Mouse (Mus musculus): Measurements from ENCODE around the gene Mvb12a.

Mvb12a gene

DNA sequence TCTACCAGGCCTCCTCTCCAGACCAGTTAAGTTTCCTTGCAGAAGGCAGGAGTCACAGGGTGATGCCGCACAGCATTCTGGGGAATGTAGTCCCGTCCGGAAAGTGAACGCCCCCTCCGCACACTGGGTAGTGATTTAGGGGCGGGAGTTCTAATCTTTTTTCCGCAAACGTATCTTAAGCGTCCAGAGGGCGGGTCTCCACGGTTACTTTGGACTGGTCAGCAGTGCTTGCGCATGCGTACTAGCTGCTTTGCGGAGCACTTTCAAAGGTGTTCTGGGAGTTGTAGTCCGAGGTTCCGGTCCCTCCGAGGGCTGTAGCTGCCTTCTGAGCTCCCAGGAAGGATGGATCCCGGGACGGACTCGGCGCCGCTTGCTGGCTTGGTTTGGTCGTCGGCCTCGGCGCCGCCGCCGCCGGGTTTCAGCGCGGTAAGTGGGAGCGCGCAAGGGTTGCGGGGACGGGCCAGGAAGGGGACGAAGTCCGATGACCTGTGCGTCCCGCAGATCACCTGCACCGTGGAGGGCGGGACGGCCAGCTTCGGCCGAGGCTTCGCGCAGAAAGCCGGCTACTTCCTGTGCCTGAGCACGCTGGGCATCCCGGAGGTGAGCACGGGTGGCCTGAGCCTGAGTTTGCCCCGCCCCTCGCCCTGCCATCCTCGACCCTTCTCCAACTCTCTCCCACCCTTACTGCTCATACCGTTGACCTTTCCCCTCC lies at the start of gene Mvb12a:
Mvb12a (plus strand) TSS at position 291 of the 712 bp plus-strand sequence.
- DNase-seq: peak; percentile 95

DNA sequence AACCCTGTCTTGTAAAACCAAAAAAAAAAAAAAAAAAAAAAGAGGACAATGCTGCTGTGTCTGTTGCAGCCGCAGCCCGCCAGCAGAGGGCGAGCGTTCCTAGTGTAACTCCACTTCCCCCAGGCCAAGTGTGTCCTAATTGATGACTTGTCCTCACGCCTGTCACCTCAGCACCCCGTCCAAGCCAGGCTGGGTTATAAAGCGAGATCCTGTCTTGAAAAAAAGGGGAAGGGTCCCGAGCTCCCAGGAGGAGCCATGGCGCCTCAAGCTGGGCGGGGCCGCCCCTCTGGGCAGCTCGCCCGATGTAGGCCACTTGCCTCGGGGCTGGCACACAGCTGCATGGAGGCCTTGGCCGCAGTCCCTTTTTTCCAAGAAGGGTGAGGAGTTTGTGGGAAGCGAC lies 47.7 kb upstream of the Mvb12a start:
- peak; percentile 87 for DNase-seq

DNA sequence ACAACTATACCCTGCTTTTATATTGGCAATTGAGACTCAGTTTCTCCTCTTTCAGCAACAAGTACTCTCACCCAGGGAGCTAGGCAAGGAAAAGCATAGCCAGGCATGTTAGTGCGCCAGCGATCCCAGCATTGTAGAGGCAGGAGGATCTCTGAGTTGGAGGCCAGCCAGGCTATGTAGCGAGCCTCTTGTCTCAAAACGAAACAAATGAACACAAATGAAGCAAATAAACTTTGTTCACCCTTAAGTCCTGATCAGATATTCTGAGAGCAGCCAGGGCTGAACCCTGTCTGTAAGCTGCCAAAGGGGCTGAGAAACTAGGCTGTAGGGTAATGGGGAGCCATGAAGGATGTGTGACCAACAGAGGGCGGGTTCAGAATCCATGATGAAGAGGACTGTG lies 46.9 kb upstream of the Mvb12a start:
- no peak for DNase-seq

DNA sequence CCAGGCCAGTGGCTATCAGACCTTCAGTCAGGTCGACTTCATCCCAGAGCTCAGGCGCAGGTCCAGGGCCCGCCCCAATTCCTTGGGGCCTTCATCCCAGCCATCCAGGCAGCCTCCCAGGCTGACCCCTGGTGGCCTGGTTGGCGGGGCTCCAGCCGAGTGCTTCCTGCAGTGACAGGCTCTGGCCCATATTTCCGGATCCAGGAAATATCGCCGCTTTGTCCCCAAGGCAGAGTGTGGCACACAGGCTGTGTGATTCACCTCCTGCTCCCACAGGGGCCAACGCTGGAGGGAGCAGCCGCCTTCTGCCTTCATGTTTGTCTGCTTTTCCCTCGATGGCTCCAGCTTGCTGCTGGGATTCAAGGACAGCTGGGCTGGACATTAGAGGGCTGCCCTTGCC lies 46.2 kb upstream of the Mvb12a start:
- DNase-seq: peak; percentile 61

DNA sequence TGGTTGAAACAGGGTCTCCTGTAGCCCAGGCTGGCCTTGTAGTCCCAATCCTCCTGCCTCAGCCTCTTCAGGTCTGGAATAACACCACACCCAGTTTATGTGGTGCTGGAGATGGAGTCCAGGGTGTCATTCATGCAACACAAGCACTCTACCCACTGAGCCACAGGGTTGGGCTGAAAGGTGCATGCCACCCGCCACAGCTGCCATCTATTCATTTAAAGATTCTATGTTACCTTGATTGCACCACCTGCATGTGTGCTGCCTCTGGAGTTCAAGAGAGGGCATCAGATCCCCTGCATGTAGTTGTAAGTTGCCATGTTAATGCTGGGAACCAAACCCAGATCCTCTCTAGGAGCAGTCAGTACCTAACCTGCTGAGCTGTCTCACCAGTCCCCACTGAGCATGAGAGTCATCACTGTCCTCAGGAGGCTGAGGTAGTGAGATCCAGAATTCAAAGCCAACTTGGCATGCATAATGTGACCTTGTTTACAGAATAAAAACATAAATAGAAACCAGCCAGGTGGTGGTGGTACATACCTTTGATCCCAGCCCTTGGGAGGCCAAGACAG lies 45.6 kb upstream of the Mvb12a start:
- DNase-seq: no peak

DNA sequence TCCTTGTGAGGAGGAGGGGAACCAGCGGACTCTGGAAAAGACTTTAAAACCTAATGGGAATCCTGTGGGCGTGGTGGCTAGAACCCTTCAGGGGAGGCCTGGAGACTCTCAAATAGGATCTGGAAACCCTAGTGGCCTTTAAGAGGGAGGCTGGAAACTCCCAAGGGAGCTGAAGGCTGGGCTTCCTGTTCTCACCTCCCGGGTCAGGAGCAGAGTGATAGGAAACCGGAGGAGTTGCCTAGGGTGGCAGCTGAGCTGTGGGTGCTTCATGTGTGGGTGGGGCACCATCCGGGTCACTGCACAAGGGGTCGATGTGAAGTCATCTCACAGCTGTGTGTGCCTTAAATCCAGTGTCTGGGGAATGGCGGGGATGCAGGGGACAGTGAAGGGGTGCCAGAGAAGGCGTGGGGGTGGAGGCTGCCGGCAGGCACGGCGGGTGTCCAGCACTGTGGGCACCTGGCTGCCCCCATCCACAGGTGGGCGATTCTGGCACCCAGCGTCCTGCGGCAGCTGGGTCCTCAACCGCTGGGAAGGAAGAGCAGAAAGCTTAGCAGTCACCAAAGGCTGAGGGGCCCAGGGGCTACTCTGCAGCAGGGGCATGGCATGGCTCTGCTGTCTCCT lies 44.7 kb upstream of the Mvb12a start:
- DNase-seq: no peak

DNA sequence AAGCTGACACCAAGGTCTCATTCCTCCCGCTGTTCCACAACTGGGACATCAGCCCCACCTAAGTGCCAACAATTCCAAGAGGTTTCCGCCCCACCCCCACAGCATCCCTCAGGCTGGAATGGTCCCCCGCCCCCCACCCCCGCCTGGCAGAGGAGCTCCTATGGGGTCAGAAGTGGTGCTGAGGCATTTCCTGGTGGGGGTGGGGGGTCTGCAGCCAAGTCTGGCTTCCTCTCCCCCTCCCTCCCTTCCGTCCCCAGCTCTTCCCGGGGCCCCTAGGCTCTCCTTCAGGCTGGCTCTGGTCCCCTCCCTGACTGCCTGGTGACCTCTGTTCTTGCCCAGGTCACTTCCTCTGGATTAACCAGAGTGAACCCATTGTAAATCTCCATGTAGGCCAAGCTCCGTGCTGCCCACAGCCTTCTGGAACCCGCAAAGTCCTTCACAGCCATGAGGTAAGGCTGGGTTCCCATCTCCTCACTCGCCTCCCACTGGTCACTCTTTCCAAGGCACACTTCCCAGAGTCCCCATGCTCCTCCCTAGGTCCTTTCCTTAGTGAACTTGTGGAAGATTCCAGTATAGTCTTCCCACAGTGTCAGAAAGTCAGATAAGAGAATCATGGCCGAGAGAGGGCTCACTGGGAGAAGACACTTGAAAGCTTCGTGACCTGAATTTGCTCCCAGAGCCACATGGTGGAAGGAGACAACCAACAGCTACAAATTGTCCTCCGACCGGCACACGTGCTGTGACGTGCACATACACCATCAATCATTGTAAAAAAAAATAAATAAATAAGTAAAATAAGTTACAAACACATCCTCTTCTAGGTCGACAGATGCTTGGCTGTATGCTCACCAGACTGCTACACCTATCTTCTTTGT lies 43.7 kb upstream of the Mvb12a start:
- DNase-seq: no peak

DNA sequence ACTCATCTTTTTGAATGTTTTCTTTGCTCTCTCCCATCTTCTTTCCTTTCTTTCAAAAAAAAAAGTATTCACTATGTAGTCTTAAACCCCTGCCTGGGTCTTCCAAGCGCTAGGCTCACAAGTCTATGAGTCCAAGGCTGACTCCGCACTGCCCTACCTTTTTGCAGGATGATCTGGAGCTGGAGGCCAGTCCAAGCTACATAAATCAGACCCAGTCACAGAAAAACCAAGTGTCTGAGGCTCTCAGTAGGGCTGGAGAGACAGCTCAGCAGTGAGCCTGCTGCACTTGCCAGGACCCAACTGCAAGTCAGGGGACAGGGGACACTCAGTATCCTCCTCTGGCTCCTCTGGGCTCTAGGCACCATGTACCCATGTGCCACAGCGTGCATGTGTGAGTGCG lies 38.4 kb upstream of the Mvb12a start:
- DNase-seq: no peak

DNA sequence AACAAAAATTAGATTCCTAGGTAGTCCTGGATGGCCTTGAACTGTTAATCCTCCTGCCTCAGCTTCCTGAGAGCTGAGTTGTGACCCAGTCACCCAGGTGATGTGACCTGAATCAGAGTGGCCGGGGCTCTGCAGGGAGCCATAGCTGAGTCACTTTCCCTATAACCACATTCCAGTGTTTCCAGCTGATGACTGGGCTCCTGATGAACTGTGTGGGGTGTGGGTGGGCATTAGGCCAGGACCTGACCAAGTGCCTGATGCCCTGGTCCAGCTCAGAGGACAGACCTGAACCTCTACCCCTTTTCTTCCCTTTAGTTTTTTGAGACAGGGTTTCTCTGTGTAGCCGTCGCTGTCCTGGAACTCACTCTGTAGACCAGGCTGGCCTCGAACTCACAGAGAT lies 37.4 kb upstream of the Mvb12a start:
- DNase-seq: no peak

DNA sequence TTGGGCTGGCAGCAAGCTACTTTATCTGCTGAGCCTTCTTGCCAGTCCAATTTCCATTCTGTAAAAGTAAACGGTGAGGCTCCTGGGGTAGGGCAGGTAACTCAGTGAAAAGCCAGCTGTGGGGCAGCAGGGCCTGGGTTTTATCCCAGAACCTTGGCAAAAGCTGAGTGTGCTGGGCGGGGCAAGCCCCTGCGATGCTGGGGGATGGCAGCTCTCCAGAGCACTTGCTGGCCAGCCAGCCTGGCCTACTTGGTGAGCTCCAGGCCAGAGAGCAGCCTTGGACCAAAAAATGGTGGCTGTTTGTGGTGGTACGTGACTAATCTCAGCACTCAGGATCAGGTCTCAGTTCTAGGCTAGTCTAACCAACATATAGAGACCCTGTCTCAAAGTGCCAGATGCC lies 36.7 kb upstream of the Mvb12a start:
- no peak for DNase-seq

DNA sequence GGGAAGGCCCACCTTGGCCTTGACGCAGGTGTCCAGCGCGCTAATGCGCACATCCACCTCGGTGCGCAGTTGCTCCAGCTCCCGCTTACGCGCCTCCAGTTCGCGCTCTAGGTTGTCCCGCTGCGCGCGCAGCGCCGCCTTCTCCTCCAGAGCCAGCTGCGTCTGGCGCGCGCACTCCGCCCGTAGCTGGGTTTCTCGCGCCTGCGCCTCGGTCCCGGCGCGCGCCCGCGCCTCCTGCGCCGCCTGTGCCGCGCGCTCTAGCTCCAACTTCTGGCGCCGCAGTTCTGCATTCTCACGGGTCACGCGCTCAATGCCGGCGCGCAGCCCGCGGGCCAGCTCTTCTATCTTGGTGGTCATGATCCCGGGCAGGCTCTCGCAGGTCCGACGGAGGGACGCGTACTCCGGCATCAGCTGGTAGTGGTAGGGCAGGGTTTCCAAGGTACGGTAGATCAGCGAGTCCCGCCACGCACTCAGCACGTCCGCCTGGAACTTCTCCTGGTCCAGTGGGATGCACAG lies 35.1 kb upstream of the Mvb12a start:
- DNase-seq: peak; percentile 87

DNA sequence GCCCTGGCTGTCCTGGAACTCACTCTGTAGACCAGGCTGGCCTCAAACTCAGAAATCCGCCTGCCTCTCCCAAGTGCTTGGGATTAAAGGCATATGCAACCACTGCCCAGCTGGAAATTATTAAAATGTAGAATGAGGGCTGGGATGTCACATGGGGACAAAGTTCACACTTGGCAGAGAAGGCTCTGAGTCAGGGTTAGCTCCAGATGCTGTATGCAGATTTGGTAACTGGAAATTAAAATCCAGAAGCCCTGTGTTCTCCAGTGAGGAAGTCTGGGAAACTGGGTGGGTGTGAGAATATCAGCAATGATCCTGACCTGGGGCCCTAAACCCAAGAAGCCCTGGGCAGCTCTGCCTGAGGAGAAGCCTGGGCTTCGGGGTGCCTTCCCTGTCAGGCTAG lies 33.4 kb upstream of the Mvb12a start:
- no peak for DNase-seq

DNA sequence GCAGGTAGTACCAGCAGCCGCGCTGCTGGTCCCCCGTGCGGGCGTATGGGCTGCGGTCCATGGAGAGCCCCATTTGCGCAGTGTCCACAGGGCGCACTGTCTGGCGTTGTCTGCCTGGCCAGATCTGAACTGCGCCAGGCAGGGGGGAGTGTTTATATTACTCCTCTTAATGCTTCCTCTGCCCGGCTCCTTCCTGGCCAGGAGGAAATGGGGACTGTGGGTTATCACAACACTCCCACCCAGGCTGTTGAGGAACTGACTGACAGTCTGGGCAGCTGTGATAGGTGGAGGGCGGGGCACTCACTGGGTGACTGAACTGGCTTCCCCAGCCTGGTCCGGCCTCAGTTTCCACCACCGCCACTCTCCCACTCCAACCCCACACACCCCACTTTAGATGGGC lies 31.1 kb upstream of the Mvb12a start, which contains the start of gene Plvap:
Plvap (minus strand) TSS at position 109 of the 400 bp plus-strand sequence.
- no peak for DNase-seq

DNA sequence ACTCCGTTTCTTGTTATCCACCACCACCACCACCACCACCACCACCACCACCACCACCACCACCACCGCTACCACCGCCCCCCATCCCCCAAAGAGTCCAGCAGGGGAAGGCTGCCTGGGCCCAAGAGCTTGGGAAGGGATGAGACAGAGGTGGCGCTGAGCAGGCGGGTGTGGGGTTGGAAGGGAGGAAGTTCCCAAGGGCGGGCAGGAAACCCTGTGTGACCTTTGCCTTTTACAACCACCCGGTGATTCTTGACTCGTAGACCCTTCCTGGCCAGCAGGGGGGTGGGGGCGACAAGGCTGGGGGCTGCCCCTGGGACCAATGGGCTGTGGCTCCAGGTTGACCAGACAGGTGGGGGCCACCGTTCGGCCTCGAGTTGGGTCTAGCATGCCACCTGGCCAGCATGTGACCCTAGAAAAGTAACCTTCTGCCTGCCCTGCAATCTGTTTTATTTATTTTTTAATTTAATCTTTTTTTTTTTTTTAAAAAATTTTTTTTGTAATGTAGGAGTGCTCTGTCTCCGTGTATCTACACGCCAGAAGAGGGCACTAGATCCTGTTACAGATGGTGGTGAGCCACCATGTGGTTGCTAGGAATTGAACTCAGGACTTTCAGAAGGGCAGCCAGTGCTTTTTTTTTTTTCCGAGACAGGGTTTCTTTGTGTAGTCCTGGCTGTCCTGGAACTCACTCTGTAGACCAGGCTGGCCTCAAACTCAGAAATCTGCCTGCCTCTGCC lies 29.5 kb upstream of the Mvb12a start:
- DNase-seq: no peak

DNA sequence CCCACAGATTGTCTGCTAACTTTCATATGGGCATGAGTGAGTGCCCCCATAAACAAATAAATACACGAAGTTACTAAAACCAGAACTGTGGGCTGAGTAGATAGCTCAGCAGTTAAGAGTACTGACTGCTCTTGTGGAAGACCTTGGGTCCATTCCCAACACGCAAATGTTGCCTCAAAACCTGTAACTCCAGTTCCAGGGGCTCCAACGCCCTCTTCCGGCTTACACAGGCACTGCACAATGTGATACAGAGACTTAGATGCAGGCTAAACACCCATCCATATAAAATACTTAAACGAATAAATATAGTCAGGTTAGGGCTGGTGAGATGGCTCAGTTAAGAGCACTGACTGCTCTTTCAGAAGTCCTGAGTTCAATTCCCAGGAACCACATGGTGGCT lies 27.7 kb upstream of the Mvb12a start:
- DNase-seq: no peak

DNA sequence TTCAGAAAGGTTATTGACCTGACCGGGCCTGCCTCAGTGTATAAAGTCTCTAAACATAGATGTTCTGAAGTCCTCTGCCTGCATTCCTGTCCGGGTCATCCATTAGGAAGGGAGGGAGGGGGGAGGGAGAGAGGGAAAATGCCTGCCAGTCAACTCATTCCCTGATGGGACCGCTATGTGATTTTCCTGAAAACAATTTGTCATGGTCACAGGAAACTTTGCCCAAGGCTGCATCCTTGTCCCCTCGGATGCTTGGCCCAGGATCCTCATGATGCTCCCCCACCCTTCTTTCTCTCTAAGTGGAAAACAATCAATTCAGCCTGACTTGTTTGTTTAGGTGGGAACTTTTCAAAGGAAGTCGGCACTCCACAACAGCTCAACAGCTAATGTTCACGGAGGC lies 25.9 kb upstream of the Mvb12a start:
- no peak for DNase-seq

DNA sequence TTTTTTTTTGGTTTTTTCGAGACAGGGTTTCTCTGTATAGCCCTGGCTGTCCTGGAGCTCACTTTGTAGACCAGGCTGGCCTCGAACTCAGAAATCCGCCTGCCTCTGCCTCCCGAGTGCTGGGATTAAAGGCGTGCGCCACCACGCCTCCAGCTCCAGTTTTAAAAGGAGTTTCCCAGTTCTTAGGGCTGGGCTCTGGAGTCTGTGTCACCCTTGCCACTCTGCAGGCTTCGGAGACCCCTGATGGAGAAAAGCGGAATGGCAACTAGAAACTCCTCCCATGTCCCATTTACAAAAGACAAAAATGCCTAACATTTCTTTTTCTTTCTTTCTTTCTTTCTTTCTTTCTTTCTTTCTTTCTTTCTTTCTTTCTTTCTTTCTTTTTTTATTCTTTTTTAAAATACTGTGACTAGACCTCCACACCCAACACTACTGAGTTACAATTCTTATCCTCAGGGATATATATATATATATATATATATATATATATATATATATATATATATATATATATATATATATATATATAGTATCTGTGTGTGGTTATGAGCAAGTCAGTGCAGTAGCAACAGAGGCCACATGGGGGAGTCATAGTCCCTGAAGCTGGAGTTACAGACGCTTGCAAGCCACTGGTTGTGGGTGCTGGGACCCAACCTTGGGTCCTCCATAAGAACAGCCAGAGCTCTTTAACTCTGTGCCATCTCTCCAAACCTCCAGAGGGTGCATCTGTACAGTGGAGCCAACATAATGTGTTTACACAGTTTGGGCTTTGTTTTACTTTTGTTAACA lies 23.5 kb upstream of the Mvb12a start:
- peak; percentile 57 for DNase-seq

DNA sequence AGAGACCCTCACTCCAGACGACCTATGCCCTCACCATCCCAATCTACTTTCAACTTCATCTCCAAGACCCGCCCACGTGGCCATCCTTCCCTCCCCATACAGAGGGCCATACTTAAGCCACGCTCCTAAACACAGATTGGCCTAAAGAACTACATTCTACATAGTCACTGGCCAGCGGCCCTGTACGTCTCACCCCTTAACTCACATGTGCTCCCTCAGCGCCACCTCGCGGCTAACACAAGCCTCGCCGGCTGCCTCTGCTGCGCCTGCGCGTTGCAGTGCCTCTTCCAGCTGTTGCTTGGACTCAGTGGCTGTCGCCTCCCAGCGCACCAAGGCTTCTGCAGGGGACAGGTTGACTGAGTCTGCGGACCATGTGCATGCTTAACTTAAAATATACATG lies 21.1 kb upstream of the Mvb12a start:
- peak; percentile 91 for DNase-seq

DNA sequence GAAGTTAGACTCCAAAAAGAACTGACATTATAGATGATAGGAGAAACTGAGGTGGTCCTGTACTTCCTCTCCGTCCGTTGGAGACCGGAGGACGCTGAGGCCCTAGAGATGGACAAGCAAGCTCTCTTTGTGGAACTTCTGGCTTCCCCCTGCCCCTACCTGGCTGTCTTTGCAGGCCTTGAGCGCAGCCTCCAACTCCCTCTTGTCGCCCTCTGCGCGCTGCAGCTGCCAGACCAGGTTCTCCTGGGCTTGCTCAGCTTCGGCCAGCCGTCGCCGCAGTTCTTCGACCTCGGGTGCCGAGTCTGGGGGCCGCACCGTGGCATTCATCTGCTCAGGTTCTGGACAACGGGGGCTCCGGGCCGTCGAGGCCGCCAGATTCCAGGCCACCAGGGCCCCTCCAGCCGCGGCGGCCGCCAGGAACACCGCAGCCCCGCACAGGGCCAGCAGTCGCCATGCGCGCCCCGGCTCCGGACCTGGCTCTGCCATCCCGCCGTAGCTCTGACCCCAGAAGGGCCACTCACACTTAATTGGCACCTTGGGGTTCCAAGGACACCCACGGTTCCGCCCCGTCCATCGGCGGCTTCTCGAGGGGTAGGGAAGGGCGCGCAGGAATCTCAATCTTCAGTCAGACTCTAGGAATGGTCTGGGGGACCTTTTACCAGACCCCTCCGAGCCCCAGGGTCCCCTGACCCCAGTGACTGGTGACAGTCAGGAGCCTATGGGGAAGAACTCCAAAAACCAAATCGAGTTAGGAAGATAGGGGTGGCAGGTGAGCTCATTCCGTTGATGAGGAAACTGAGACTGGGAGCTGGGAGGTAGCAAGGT lies 17.3 kb upstream of the Mvb12a start, which contains the start of gene Ccdc194:
Ccdc194 (minus strand) TSS at position 486 of the 825 bp plus-strand sequence.
- DNase-seq: no peak

DNA sequence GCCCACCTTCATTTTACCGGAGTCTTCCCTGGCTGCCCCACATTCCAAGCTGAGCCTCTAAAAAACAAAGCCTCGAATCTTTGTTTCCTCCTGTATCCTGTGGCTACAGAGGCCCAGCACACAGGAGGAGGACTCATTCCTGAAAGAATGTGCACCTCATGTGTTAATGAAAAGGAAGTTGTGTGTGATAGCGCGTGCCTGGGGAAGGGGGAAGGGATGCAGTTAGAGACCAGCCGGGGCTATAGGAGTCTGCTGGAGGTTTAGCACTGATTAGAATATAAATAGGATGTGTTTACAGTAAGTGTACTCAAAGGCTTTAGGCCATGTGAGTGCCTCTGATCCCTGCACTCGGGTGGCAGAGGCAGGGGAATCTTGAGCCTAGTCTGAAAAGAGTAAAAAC lies 16.4 kb upstream of the Mvb12a start:
- no peak for DNase-seq
